ENCODE assay signal across 8 mouse cellular contexts in genomic region chr6:3200586-3200985, GRCm38 (mm10).
DNase-seq lines count a peak whose midpoint lies in the region.
"Not testable (repeated sequence)": the region's sequence is repeated elsewhere in the genome, so short reads cannot be mapped to it uniquely, and the experiment has no call there.

No protein-coding gene starts in this region.

- DNase-seq in 3134 (ENCODE audit: extremely low read depth, insufficient read length, low spot score) (peak; percentile 69), liver (peak; percentile 87)
- peak; percentile 88 to 95 for DNase-seq in adrenal gland, adult 18-20 months (ENCODE audit: low spot score in 2 of 2)
- DNase-seq in cerebellum, postnatal 36 days = peak; percentile 35 to 74
- DNase-seq in gastrocnemius, postnatal 14 days = peak; percentile 83
- peak; percentile 15 for DNase-seq in kidney, adult 9 months
- DNase-seq in neural tube, embryonic 10.5 days (ENCODE audit: extremely low spot score, low spot score) = peak; percentile 96
- DNase-seq in splenic B cell, adult 2 months (ENCODE audit: low read depth, low spot score) = peak; percentile 81

- H3K27me3 ChIP-seq in splenic B cell, adult 2 months (ENCODE audit: control insufficient read depth, insufficient read depth, low read length, poor library complexity, severe bottlenecking) = not testable (repeated sequence)

- not testable (repeated sequence) for H3K36me3 ChIP-seq in splenic B cell, adult 2 months (ENCODE audit: control insufficient read depth, insufficient read depth, low read length, poor library complexity, severe bottlenecking)

- intact Hi-C loops in gastrocnemius, postnatal 14 days (cut with DNase I; ENCODE audit: low total_unique reads) = not testable (repeated sequence)

Comparison
In these comparisons a context has a peak if more than half of its experiments do, and no peak if none do; other contexts are left out.
1. Peak in every context shown above with its lines: DNase-seq.
2. DNase-seq: peak in every context shown above with its lines; median percentile 96 in neural tube, embryonic 10.5 days; 92 in adrenal gland, adult 18-20 months; 87 in liver; 83 in gastrocnemius, postnatal 14 days; 81 in splenic B cell, adult 2 months; 69 in 3134; 54 in cerebellum, postnatal 36 days; 15 in kidney, adult 9 months.